Mouse (Mus musculus): ENCODE data around the gene Smyd3. TPM values are rescaled to one million over a fixed set of nuclear protein-coding genes. Genes with fewer than 3 reads are reported as not detected.

Smyd3 gene
- polyA plus RNA-seq, 1 experiment: 10.6 TPM

DNA sequence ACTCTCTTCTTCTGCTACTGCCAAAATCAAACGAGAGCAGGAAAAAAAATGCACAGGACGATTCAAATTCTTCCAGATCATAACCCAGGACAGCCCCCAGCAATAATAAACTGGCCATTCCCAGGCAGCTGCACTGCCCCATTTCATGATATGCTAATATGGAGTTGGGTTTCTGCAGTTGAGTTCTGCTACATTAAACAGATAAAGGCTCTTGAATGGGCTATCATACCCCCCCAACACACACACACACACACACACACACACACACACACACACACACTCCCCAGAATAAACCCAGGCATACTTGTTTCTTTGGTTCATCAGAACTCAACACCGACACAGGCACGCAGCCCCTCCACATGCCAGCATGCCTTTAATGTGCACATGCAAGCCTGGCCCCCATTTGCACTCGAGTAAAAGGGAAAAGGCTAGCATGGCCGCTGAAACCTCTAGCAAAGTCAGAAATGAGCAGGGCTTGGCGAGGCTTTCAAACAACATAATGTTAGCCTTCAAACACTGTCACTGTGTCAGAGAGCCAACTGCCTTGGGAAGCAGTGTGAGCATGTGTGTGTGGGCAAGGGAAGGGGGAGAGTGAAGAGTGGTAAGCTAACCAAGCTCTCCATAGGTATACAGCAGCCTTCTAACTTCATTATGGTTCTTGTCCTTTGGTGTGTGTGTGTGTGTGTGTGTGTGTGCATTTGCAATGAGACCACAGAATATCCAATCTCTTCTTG is 513.5 kb downstream of the Smyd3 start:
- no peaks in the 10 kb centered on the region for H3K79me3 ChIP-seq (ENCODE audit: low read depth)
- no peaks in the 10 kb centered on the region for H3K79me2 ChIP-seq (ENCODE audit: control insufficient read depth, insufficient read depth)
- H3ac ChIP-seq (ENCODE audit: control insufficient read depth, insufficient read length, low read depth): no peak overlapping the region
- no peak overlapping the region for H3K4me3 ChIP-seq (ENCODE audit: insufficient read depth, poor library complexity, severe bottlenecking)
- TF ChIP-seq CTCF (IDR thresholded peaks at IDR 0.05; ENCODE audit: control insufficient read depth, insufficient read depth, insufficient read length): no peak
- TF ChIP-seq USF1 (IDR thresholded peaks at IDR 0.05; ENCODE audit: low read depth): no peak
- no peak for TF ChIP-seq MYOG (IDR thresholded peaks at IDR 0.05; ENCODE audit: control insufficient read depth, extremely low read depth, insufficient read length)
- TF ChIP-seq FOSL1 (IDR thresholded peaks at IDR 0.05; ENCODE audit: insufficient read depth, low read length, poor library complexity, severe bottlenecking): no peak
- no peak for TF ChIP-seq MYOD1 (IDR thresholded peaks at IDR 0.05; ENCODE audit: control insufficient read depth, insufficient read length, low read depth)
- TF ChIP-seq MAX (IDR thresholded peaks at IDR 0.05): no peak
- TF ChIP-seq CEBPB (IDR thresholded peaks at IDR 0.05; ENCODE audit: low read depth): no peak
- H3K36me3 ChIP-seq (ENCODE audit: control insufficient read depth, insufficient read depth): no peaks in the 10 kb centered on the region
- H3K27me3 ChIP-seq (ENCODE audit: control insufficient read depth, insufficient read depth, insufficient read length): no peaks in the 10 kb centered on the region

DNA sequence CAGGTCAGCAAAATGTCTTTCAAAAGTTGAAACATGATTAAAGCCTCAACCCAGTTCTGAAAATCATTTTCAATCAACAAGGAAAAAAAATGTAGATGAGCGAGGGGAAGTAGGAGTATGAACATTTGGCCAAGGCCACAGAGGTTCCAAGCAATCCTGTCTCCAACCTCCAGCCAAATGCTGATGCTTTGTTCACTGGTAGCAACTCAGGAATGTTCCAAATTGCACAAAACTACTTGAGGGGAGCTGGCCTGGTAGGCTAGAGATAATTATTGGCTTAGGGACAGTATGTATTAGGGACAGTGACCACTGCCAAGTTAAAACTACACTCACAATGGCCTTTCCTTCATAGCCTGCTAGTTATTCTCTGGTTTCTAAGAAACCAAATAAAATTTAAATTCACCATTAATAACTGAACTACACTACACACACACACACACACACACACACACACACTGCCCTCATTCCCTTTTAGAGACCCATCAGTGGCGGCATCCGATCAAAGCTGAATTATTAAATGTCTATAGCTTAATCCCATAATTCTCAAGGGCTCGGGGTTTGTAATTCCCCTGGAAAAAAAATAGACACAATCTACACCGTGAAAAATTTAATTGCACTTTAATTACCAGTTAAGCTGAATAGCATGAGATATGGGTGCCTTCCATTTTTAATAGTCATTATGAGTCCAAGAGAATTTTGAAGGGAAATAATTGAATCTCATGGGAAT is 514.3 kb downstream of the Smyd3 start:
- no peak overlapping the region for H3ac ChIP-seq (ENCODE audit: control insufficient read depth, insufficient read length, low read depth)
- TF ChIP-seq FOSL1 (IDR thresholded peaks at IDR 0.05; ENCODE audit: insufficient read depth, low read length, poor library complexity, severe bottlenecking) (no peak), MYOG (IDR thresholded peaks at IDR 0.05; ENCODE audit: control insufficient read depth, extremely low read depth, insufficient read length) (no peak), USF1 (IDR thresholded peaks at IDR 0.05; ENCODE audit: low read depth) (no peak), MYOD1 (IDR thresholded peaks at IDR 0.05; ENCODE audit: control insufficient read depth, insufficient read length, low read depth) (no peak), CEBPB (IDR thresholded peaks at IDR 0.05; ENCODE audit: low read depth) (no peak), MAX (IDR thresholded peaks at IDR 0.05) (no peak)

GRCm38 (mm10) chr1:178999876-179000528 is 517.8 kb downstream of the Smyd3 start:
- Histone ChIP-seq H3K27me3 (ENCODE audit: control insufficient read depth, insufficient read depth, insufficient read length) (no peaks in the 10 kb centered on the region), H3ac (ENCODE audit: control insufficient read depth, insufficient read length, low read depth) (no peak overlapping the region), H3K79me2 (ENCODE audit: control insufficient read depth, insufficient read depth) (no peaks in the 10 kb centered on the region), H3K79me3 (ENCODE audit: low read depth) (no peaks in the 10 kb centered on the region), H3K4me3 (ENCODE audit: insufficient read depth, poor library complexity, severe bottlenecking) (no peak overlapping the region), H3K36me3 (ENCODE audit: control insufficient read depth, insufficient read depth) (no peaks in the 10 kb centered on the region)
- TF ChIP-seq MYOD1 (IDR thresholded peaks at IDR 0.05; ENCODE audit: control insufficient read depth, insufficient read length, low read depth) (peak; percentile 75), MYOG (IDR thresholded peaks at IDR 0.05; ENCODE audit: control insufficient read depth, extremely low read depth, insufficient read length) (no peak), USF1 (IDR thresholded peaks at IDR 0.05; ENCODE audit: low read depth) (no peak), FOSL1 (IDR thresholded peaks at IDR 0.05; ENCODE audit: insufficient read depth, low read length, poor library complexity, severe bottlenecking) (peak; percentile 68), MAX (IDR thresholded peaks at IDR 0.05) (no peak), CEBPB (IDR thresholded peaks at IDR 0.05; ENCODE audit: low read depth) (no peak), CTCF (IDR thresholded peaks at IDR 0.05; ENCODE audit: control insufficient read depth, insufficient read depth, insufficient read length) (no peak)

More for the DNA sequence above, 514.3 kb downstream of the Smyd3 start:
- H3K27me3 ChIP-seq (ENCODE audit: control insufficient read depth, insufficient read depth, insufficient read length): no peaks in the 10 kb centered on the region
- no peaks in the 10 kb centered on the region for H3K79me3 ChIP-seq (ENCODE audit: low read depth)
- no peak overlapping the region for H3K4me3 ChIP-seq (ENCODE audit: insufficient read depth, poor library complexity, severe bottlenecking)
- no peaks in the 10 kb centered on the region for H3K36me3 ChIP-seq (ENCODE audit: control insufficient read depth, insufficient read depth)
- no peaks in the 10 kb centered on the region for H3K79me2 ChIP-seq (ENCODE audit: control insufficient read depth, insufficient read depth)

DNA sequence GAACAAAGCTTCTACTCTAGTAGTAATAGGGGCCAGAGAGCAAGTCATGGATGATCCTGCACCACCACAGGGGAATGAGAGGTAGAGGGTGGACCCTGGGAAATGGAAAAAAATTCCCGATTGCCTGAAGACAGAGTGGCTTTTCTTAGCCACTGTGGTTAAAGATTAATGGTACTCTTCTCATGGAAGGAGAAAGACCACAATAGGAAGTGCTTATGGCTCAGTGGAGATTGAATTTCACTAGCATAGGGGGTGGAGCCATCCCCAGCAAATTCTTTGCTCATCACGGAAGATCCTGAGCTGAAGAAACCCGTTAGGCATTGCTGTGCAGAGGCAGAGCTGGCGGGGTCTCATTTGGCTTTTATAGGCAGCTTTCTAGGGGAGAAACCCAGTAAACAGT is 520.0 kb downstream of the Smyd3 start:
- no peaks in the 10 kb centered on the region for H3K36me3 ChIP-seq (ENCODE audit: control insufficient read depth, insufficient read depth)
- no peak overlapping the region for H3K4me3 ChIP-seq (ENCODE audit: insufficient read depth, poor library complexity, severe bottlenecking)
- TF ChIP-seq CTCF (IDR thresholded peaks at IDR 0.05; ENCODE audit: control insufficient read depth, insufficient read depth, insufficient read length): no peak
- no peak for TF ChIP-seq MYOG (IDR thresholded peaks at IDR 0.05; ENCODE audit: control insufficient read depth, extremely low read depth, insufficient read length)
- TF ChIP-seq USF1 (IDR thresholded peaks at IDR 0.05; ENCODE audit: low read depth): no peak
- no peak for TF ChIP-seq MYOD1 (IDR thresholded peaks at IDR 0.05; ENCODE audit: control insufficient read depth, insufficient read length, low read depth)
- no peak for TF ChIP-seq MAX (IDR thresholded peaks at IDR 0.05)
- TF ChIP-seq FOSL1 (IDR thresholded peaks at IDR 0.05; ENCODE audit: insufficient read depth, low read length, poor library complexity, severe bottlenecking): no peak
- TF ChIP-seq CEBPB (IDR thresholded peaks at IDR 0.05; ENCODE audit: low read depth): no peak
- no peaks in the 10 kb centered on the region for H3K79me2 ChIP-seq (ENCODE audit: control insufficient read depth, insufficient read depth)
- H3K79me3 ChIP-seq (ENCODE audit: low read depth): no peaks in the 10 kb centered on the region
- no peaks in the 10 kb centered on the region for H3K27me3 ChIP-seq (ENCODE audit: control insufficient read depth, insufficient read depth, insufficient read length)
- H3ac ChIP-seq (ENCODE audit: control insufficient read depth, insufficient read length, low read depth): no peak overlapping the region

DNA sequence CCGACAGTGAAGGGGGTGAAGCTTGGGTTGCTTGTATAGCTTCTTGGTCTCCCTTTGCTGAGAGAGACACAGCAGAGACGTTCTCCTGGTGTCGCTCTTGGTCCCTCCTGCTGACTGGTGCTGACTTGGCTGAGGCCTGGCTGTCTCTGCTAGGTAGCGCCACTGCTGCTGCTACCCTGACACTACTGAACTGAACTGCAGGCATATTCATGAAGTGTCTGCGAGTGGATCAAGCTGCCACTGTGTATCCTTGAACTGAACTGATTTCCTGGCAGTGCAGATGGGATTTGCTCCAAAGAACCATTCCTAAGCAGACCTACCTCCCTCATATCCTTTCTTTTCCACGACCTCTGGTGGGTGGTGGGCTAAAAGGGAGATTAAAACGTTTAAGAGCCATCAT is 523.6 kb downstream of the Smyd3 start:
- no peaks in the 10 kb centered on the region for H3K79me2 ChIP-seq (ENCODE audit: control insufficient read depth, insufficient read depth)
- H3K27me3 ChIP-seq (ENCODE audit: control insufficient read depth, insufficient read depth, insufficient read length): no peaks in the 10 kb centered on the region
- no peak overlapping the region for H3K4me3 ChIP-seq (ENCODE audit: insufficient read depth, poor library complexity, severe bottlenecking)
- no peaks in the 10 kb centered on the region for H3K36me3 ChIP-seq (ENCODE audit: control insufficient read depth, insufficient read depth)
- H3K79me3 ChIP-seq (ENCODE audit: low read depth): no peaks in the 10 kb centered on the region
- no peak overlapping the region for H3ac ChIP-seq (ENCODE audit: control insufficient read depth, insufficient read length, low read depth)
- no peak for TF ChIP-seq CEBPB (IDR thresholded peaks at IDR 0.05; ENCODE audit: low read depth)
- TF ChIP-seq USF1 (IDR thresholded peaks at IDR 0.05; ENCODE audit: low read depth): no peak
- TF ChIP-seq MYOD1 (IDR thresholded peaks at IDR 0.05; ENCODE audit: control insufficient read depth, insufficient read length, low read depth): no peak
- no peak for TF ChIP-seq CTCF (IDR thresholded peaks at IDR 0.05; ENCODE audit: control insufficient read depth, insufficient read depth, insufficient read length)
- no peak for TF ChIP-seq MYOG (IDR thresholded peaks at IDR 0.05; ENCODE audit: control insufficient read depth, extremely low read depth, insufficient read length)
- no peak for TF ChIP-seq FOSL1 (IDR thresholded peaks at IDR 0.05; ENCODE audit: insufficient read depth, low read length, poor library complexity, severe bottlenecking)
- TF ChIP-seq MAX (IDR thresholded peaks at IDR 0.05): no peak

All from C2C12 (cell line).